Comparison of ENCODE assay signal across 15 mouse cellular contexts in genomic region chr2:150673929-150674328, GRCm38 (mm10). TPM values are rescaled to one million over a fixed set of nuclear protein-coding genes. Genes with fewer than 3 reads are reported as not detected.
A peak's percentile ranks its signal among the peaks of the same experiment; 100 is the strongest.
DNase-seq lines count a peak whose midpoint lies in the region; ATAC-seq and TF ChIP-seq lines count a peak whose summit lies in the region.
"Had no signal": no experiment of that assay in that cellular context is flagged by ENCODE, and none has a peak within 500 bp of the region (broad histone marks: within the 10 kb centered on the region; RNA-seq: fewer than 3 reads in every experiment).

No protein-coding gene starts in this region.

- peak; percentile 40 for ATAC-seq in liver, embryonic 15.5 days (ENCODE audit: insufficient read depth)
- no peak for ATAC-seq in CD4-positive, CD25-positive, alpha-beta regulatory T cell, adult 4 months
- ATAC-seq: hindbrain, embryonic 16.5 days had no signal

- no peaks in the 10 kb centered on the region for H3K36me3 ChIP-seq in liver, embryonic 15.5 days (replicated peaks)
- H3K36me3 ChIP-seq: embryonic facial prominence, embryonic 12.5 days; heart, embryonic 13.5 days; limb, embryonic 10.5 days had no signal

- WGBS in bone marrow, adult 2 months: 7% methylated on average over 11 of the region's 11 CpGs
- 32% methylated on average over 11 of the region's 11 CpGs for WGBS in liver, embryonic 15.5 days (ENCODE audit: insufficient replicate concordance)

- peak overlapping the region; percentile 58 for H3K27ac ChIP-seq in bone marrow, adult 2 months (ENCODE audit: control insufficient read depth, insufficient read depth, low read depth, low read length, poor library complexity)
- peak overlapping the region; percentile 29 for H3K27ac ChIP-seq in liver, embryonic 15.5 days (replicated peaks)
- H3K27ac ChIP-seq: embryonic facial prominence, embryonic 12.5 days; heart, embryonic 13.5 days; limb, embryonic 10.5 days had no signal

- no peak overlapping the region for H3K4me3 ChIP-seq in bone marrow, adult 2 months (replicated peaks; ENCODE audit: control insufficient read depth, low read depth, low read length)
- no peak overlapping the region for H3K4me3 ChIP-seq in liver, embryonic 15.5 days (replicated peaks)
- H3K4me3 ChIP-seq: embryonic facial prominence, embryonic 12.5 days; heart, embryonic 13.5 days; limb, embryonic 10.5 days had no signal

- no peak for TF ChIP-seq CTCF in bone marrow, adult 2 months (IDR thresholded peaks at IDR 0.05; ENCODE audit: control insufficient read depth, insufficient read depth, low read length)

- no peak for TF ChIP-seq POLR2A in bone marrow, adult 2 months (IDR thresholded peaks at IDR 0.05; ENCODE audit: borderline replicate concordance, control insufficient read depth, low read depth, low read length)

- H3K4me1 ChIP-seq in bone marrow, adult 2 months (ENCODE audit: control insufficient read depth, insufficient read depth, low read length): peaks cover 9% of the 10 kb centered on the region
- H3K4me1 ChIP-seq in liver, embryonic 15.5 days (replicated peaks): peaks cover 37% of the 10 kb centered on the region
- H3K4me1 ChIP-seq: embryonic facial prominence, embryonic 12.5 days; limb, embryonic 10.5 days had no signal

- H3K4me2 ChIP-seq in liver, embryonic 15.5 days: peak overlapping the region; percentile 16; the same call in 1 of the 2 replicates
- H3K4me2 ChIP-seq: embryonic facial prominence, embryonic 12.5 days; heart, embryonic 13.5 days had no signal

- no peaks in the 10 kb centered on the region for H3K27me3 ChIP-seq in liver, embryonic 15.5 days
- H3K27me3 ChIP-seq: embryonic facial prominence, embryonic 12.5 days had no signal

- H3K9me3 ChIP-seq in liver, embryonic 15.5 days (replicated peaks): no peaks in the 10 kb centered on the region
- H3K9me3 ChIP-seq: embryonic facial prominence, embryonic 12.5 days; heart, embryonic 13.5 days; limb, embryonic 10.5 days had no signal

- no peak overlapping the region for H3K9ac ChIP-seq in liver, embryonic 15.5 days
- H3K9ac ChIP-seq: embryonic facial prominence, embryonic 12.5 days; heart, embryonic 13.5 days had no signal

- DNase-seq in layer of hippocampus, adult 9-11 months: peak; percentile 80
- no peak for DNase-seq in layer of hippocampus, postnatal 10 days (ENCODE audit: low spot score in 2 of 2)
- peak; percentile 52 to 62 for DNase-seq in spleen, adult 18-20 months
- DNase-seq in adrenal gland, postnatal 25 days: no peak
- DNase-seq in cerebellum, postnatal 10 days: no peak
- DNase-seq: cerebellum, adult 11-12 months; kidney, postnatal 14 days had no signal

RNA-seq across cellular contexts. Expression of gene Acss1, which starts 5.6 kb away (rescaled TPM):
- total RNA-seq in layer of hippocampus, postnatal 10 days (2021): 10 to 100 TPM; 19.5 to 21.9 TPM
- 31.2 and 32.1 TPM in 2 replicates for polyA plus RNA-seq in bone marrow, adult 2 months (2011; ENCODE audit: insufficient read depth, insufficient read length, low replicate concordance, missing spikeins)
- 45.3 and 50.8 TPM in 2 replicates for polyA plus RNA-seq in liver, embryonic 15.5 days (2015; fragmentation: Nextera tagmentation; extraction: Ambion mirVana)
- total RNA-seq in adrenal gland, postnatal 25 days (2021): 17.3 and 23.4 TPM in 2 replicates
- polyA plus RNA-seq in CD4-positive, CD25-positive, alpha-beta regulatory T cell, adult 4 months (2017; shearing (Covaris generic)): 10 to 100 TPM; 13.8 to 21.7 TPM

RNA-seq across cellular contexts. Expression of gene Vsx1, which starts 15.2 kb away (rescaled TPM):
- under 1 TPM; 0.09 to 0.30 TPM for total RNA-seq in layer of hippocampus, postnatal 10 days (2021)
- polyA plus RNA-seq in bone marrow, adult 2 months (2011; ENCODE audit: insufficient read depth, insufficient read length, low replicate concordance, missing spikeins): 0.80 and 1.2 TPM in 2 replicates
- not detected in 2 replicates for polyA plus RNA-seq in liver, embryonic 15.5 days (2015; fragmentation: Nextera tagmentation; extraction: Ambion mirVana)
- total RNA-seq in adrenal gland, postnatal 25 days (2021): not detected in 2 replicates
- not detected for polyA plus RNA-seq in CD4-positive, CD25-positive, alpha-beta regulatory T cell, adult 4 months (2017; shearing (Covaris generic))
- polyA plus RNA-seq: embryonic facial prominence, embryonic 12.5 days; heart, embryonic 13.5 days; limb, embryonic 10.5 days; testis, adult 2 months had no signal

Comparison
In these comparisons a context has a peak if more than half of its experiments do, and no peak if none do; other contexts are left out.
1. DNase-seq: peak in layer of hippocampus, adult 9-11 months (single experiment) and spleen, adult 18-20 months (2 of 2); none in layer of hippocampus, postnatal 10 days (0 of 2), adrenal gland, postnatal 25 days (single experiment) and cerebellum, postnatal 10 days (0 of 2).